Mouse (Mus musculus): ENCODE measurements at regions not wholly inside any gene's neighbourhood (a gene's known extent, or its start where the extent isn't known, plus 50 kb on each side); places are given as distances from the start of the nearest gene placed in this dataset.
A peak's percentile ranks its signal among the peaks of the same experiment; 100 is the strongest.
"Not testable (repeated sequence)": the region's sequence is repeated elsewhere in the genome, so short reads cannot be mapped to it uniquely, and the experiment has no call there.

DNA sequence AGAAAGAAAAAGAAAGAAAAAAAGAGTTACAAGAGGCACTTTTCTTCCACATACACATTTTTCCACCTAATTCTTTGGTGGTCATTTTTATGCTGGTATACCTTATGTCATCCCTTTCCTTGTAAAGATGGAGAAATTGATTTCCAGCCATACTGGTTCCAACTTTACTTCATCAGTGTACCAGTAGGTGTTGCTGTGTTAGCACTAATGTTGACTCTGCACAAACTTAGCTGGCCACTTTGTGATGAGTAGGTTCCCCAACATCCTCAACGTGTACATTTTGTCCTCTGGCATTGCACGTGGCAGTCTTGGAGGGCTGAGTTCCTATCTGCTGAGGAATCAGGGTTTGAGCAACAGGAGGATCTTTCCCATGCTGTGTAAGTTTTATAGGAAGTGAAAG lies 256.7 kb downstream of the Cetn3 start:
- H3K27me3 ChIP-seq (ENCODE audit: insufficient read depth, low read length), result no peaks in the 10 kb centered on the region
- no peak overlapping the region for H3K9ac ChIP-seq
- peak; percentile 43 for TF ChIP-seq CTCF (IDR thresholded peaks at IDR 0.05; ENCODE audit: low read depth)
- H3K9me3 ChIP-seq (ENCODE audit: low read length), result no peaks in the 10 kb centered on the region
- H3K4me3 ChIP-seq (ENCODE audit: low read depth, low read length), result no peak overlapping the region
- DNase-seq (no peak), ATAC-seq (no peak)
- no peaks in the 10 kb centered on the region for H3K4me1 ChIP-seq (ENCODE audit: insufficient read depth)
- no peak overlapping the region for H3K4me2 ChIP-seq (ENCODE audit: low read depth)
- 45% methylated on average over 2 of the region's 2 CpGs for WGBS
- H3K36me3 ChIP-seq (ENCODE audit: insufficient read depth), result no peaks in the 10 kb centered on the region
- H3K27ac ChIP-seq (ENCODE audit: low read depth, low read length), result no peak overlapping the region

DNA sequence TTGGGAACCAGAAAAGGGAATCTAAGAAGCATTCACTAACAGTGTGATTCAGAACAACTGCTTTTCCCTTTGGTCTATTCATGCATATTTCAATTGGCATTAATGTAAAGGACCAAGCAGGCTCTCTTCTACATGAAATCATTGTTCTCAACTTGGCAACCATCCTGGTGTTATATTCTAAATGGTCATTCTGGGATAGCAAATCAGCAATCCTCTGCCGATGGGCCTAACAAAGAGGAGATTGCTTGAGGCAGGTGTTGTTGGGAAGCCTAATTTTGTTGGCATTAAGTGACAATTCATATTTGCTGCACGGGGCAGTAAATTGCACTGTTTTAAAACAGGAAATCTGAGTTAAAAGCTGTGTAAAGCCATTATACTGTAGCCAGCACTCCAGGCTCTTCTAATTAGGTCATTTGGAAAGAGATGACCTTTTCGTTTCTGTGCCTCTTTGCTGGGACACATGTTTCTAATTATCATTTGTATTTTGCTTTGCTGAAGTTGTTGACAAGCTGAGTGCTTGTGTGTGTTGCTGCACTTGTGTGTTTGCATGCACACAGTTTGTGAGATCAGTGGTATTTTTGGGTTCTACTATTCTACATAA lies 275.4 kb downstream of the Cetn3 start:
- DNase-seq (no peak), ATAC-seq (no peak; the same call in 1 of the 2 replicates)
- Histone ChIP-seq H3K36me3 (ENCODE audit: insufficient read depth) (no peaks in the 10 kb centered on the region), H3K27me3 (ENCODE audit: insufficient read depth, low read length) (no peaks in the 10 kb centered on the region), H3K4me3 (ENCODE audit: low read depth, low read length) (no peak overlapping the region), H3K27ac (ENCODE audit: low read depth, low read length) (no peak overlapping the region), H3K9me3 (ENCODE audit: low read length) (no peaks in the 10 kb centered on the region), H3K4me2 (ENCODE audit: low read depth) (no peak overlapping the region), H3K4me1 (ENCODE audit: insufficient read depth) (no peaks in the 10 kb centered on the region), H3K9ac (no peak overlapping the region)
- 8% methylated on average over 3 of the region's 3 CpGs for WGBS
- no peak for TF ChIP-seq CTCF (IDR thresholded peaks at IDR 0.05; ENCODE audit: low read depth)

DNA sequence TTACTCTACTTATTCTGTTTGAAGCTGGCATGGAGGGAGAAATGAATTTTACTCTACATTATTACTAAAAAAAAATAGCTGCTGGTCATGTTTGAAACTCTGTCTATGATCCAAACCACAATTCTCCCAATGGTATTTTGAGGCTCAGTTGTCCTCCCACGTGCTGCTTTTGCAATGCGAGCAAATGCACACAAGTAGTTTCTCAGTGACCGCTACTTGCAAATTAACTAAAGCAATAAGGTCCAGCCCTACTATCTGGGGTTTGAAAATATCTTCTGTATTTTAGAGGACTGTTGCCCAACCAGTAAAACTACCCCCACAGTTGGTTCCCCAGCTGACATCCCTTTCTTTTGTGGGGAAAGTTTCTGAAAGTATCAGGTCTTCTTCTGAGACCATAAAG lies 276.0 kb downstream of the Cetn3 start:
- no peak for DNase-seq
- Histone ChIP-seq H3K9ac (no peak overlapping the region), H3K4me2 (ENCODE audit: low read depth) (no peak overlapping the region), H3K9me3 (ENCODE audit: low read length) (no peaks in the 10 kb centered on the region), H3K27me3 (ENCODE audit: insufficient read depth, low read length) (no peaks in the 10 kb centered on the region), H3K4me3 (ENCODE audit: low read depth, low read length) (no peak overlapping the region), H3K27ac (ENCODE audit: low read depth, low read length) (no peak overlapping the region), H3K4me1 (ENCODE audit: insufficient read depth) (no peaks in the 10 kb centered on the region), H3K36me3 (ENCODE audit: insufficient read depth) (no peaks in the 10 kb centered on the region)
- no peak for TF ChIP-seq CTCF (IDR thresholded peaks at IDR 0.05; ENCODE audit: low read depth)
- 48% methylated on average over 3 of the region's 3 CpGs for WGBS
- ATAC-seq, result no peak

DNA sequence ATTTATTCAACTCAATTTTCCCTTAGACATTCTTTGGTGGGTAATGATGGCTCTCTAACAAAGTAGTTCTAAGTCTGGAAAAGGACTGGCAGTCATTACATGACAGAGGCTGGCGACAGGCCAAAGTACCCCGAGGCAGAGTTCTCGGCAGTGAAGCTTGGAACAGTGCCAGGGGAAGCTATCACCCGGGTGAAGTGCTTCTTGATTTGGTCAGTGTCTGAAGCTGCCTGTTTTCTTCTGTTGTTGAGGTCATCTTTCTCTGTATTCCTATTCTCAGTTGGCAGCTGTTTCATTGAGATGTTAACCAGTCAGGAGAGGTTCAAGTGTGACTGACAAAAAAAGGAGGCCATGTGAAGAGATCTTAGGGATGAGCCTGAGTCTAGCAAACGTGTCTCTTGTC lies 276.6 kb downstream of the Cetn3 start:
- Histone ChIP-seq H3K9me3 (ENCODE audit: low read length) (no peaks in the 10 kb centered on the region), H3K27ac (ENCODE audit: low read depth, low read length) (no peak overlapping the region), H3K36me3 (ENCODE audit: insufficient read depth) (no peaks in the 10 kb centered on the region), H3K4me2 (ENCODE audit: low read depth) (no peak overlapping the region), H3K27me3 (ENCODE audit: insufficient read depth, low read length) (no peaks in the 10 kb centered on the region), H3K9ac (no peak overlapping the region), H3K4me3 (ENCODE audit: low read depth, low read length) (no peak overlapping the region), H3K4me1 (ENCODE audit: insufficient read depth) (no peaks in the 10 kb centered on the region)
- DNase-seq, result peak; percentile 36
- ATAC-seq, result peak; percentile 38
- 15% methylated on average over 5 of the region's 5 CpGs for WGBS
- TF ChIP-seq CTCF (IDR thresholded peaks at IDR 0.05; ENCODE audit: low read depth), result no peak

DNA sequence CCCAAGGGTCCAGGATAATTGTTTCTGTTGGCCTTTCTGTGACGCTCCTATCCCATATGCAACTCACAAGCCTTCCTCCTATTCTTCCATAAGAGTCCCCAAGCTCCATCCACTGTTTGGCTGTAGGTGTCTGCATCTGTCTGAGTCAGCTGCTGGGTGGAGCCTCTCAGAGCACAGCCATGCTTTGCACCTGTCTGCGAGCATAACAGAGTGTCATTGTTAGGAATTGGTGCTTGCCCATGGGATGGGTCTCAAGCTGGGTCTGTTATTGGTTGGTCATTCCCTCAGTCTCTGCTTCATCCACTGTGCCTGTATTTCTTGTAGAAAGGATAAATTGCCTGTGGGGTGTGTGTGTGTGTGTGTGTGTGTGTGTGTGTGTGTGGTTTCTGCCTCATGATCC lies 281.0 kb downstream of the Cetn3 start:
- ATAC-seq; H3K27me3 ChIP-seq (ENCODE audit: insufficient read depth, low read length): not testable (repeated sequence)
- 89% methylated on average over 2 of the region's 2 CpGs for WGBS

DNA sequence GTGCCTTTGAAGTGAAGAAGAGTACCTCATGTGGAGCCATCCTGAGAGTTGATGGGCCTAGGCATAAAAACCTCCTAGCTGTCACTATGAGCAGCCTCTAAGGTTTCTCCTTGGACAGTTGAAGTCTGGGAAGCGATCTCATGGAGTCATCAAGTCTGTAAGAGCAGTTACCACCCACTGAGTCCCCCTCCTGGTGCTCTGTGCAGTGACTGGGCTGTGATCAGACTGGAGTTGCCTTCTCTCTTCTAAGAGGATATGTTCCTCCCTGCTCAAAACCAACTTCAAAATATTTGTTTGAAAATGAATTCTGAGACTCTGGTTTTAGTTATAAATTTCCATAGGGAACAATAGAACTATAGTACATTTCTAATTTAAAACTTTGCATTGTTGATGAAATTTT lies 283.3 kb downstream of the Cetn3 start:
- no peak for TF ChIP-seq CTCF (IDR thresholded peaks at IDR 0.05; ENCODE audit: low read depth)
- ATAC-seq (no peak), DNase-seq (no peak)
- H3K27ac ChIP-seq (ENCODE audit: low read depth, low read length), result no peak overlapping the region
- WGBS, result 60% methylated on average over 1 of the region's 1 CpGs
- H3K4me3 ChIP-seq (ENCODE audit: low read depth, low read length), result no peak overlapping the region
- no peaks in the 10 kb centered on the region for H3K9me3 ChIP-seq (ENCODE audit: low read length)
- H3K27me3 ChIP-seq (ENCODE audit: insufficient read depth, low read length), result no peaks in the 10 kb centered on the region
- H3K9ac ChIP-seq, result no peak overlapping the region
- no peaks in the 10 kb centered on the region for H3K36me3 ChIP-seq (ENCODE audit: insufficient read depth)
- H3K4me1 ChIP-seq (ENCODE audit: insufficient read depth), result no peaks in the 10 kb centered on the region
- no peak overlapping the region for H3K4me2 ChIP-seq (ENCODE audit: low read depth)

More for the DNA sequence above, 281.0 kb downstream of the Cetn3 start:
- not testable (repeated sequence) for H3K4me1 ChIP-seq (ENCODE audit: insufficient read depth); H3K36me3 ChIP-seq (ENCODE audit: insufficient read depth); H3K4me3 ChIP-seq (ENCODE audit: low read depth, low read length); H3K4me2 ChIP-seq (ENCODE audit: low read depth); H3K9ac ChIP-seq; H3K27ac ChIP-seq (ENCODE audit: low read depth, low read length); DNase-seq; H3K9me3 ChIP-seq (ENCODE audit: low read length)

DNA sequence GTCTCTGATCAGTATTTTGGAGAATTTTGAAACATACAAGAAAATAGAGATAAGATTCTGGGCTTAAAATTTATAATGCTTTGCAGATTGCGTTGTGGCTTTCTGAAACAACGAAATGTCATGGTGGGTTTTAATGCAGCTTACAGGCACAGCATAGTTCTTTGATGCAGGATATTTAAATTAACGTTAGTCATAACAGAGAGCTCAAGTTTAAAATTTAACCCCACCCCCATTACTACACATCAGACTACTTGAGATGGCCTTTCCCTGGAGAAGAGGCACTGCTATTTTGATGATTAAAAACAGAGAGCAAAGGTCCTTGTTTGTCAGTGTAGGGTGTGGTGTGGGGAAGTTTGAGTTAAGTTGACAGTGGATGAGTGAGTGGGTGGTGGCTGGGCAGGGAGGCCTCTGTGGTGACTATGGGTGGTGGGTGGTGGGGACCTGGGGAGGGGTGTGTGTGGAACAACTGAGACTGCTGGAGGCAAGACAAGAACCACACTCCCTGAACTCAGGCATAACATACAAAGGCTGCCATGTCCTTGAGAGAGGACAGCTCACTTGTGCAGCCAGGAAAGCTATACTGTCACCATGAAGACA lies 283.9 kb downstream of the Cetn3 start:
- no peak overlapping the region for H3K4me3 ChIP-seq (ENCODE audit: low read depth, low read length)
- DNase-seq (no peak), ATAC-seq (no peak)
- no peaks in the 10 kb centered on the region for H3K4me1 ChIP-seq (ENCODE audit: insufficient read depth)
- WGBS, result 93% methylated on average over 3 of the region's 3 CpGs
- no peak overlapping the region for H3K4me2 ChIP-seq (ENCODE audit: low read depth)
- H3K27ac ChIP-seq (ENCODE audit: low read depth, low read length), result no peak overlapping the region
- no peaks in the 10 kb centered on the region for H3K36me3 ChIP-seq (ENCODE audit: insufficient read depth)
- no peak overlapping the region for H3K9ac ChIP-seq
- no peak for TF ChIP-seq CTCF (IDR thresholded peaks at IDR 0.05; ENCODE audit: low read depth)
- H3K27me3 ChIP-seq (ENCODE audit: insufficient read depth, low read length), result no peaks in the 10 kb centered on the region
- no peaks in the 10 kb centered on the region for H3K9me3 ChIP-seq (ENCODE audit: low read length)

All from forebrain, postnatal 0 days (tissue).